Mouse (Mus musculus) neutrophil, adult 59 days (primary cell): ENCODE measurements around the gene Tmem248. TPM values are rescaled to one million over a fixed set of nuclear protein-coding genes. Genes with fewer than 3 reads are reported as not detected.

Experiments used
- total RNA-seq, 2 experiments: library from RNA; stranded (reverse); gene quantifications; 1 replicate in 1 of 2; 2 replicates in 1 of 2; pipeline ENCODE4 v1.2.4; 2023

The Tmem248 gene
- total RNA-seq: 10 to 100 TPM; 45.2 to 46.6 TPM

GRCm38 (mm10) chr5:130216781-130217180 is at the start of gene Tmem248:
Gene Tmem248, plus strand, starts transcription at chr5:130217081.

GRCm38 (mm10) chr5:130171423-130171954 is 45.4 kb upstream of the Tmem248 start, which contains the start of gene Rabgef1:
Gene Rabgef1, plus strand, starts transcription at chr5:130171798.

GRCm38 (mm10) chr5:130255017-130255720 is 38.3 kb downstream of the Tmem248 start, which contains the start of the genes Sbds and Tyw1:
Gene Sbds, minus strand, starts transcription at chr5:130255530.
Gene Tyw1, plus strand, starts transcription at chr5:130255619.

Other genes with a start within 250 kb of the Tmem248 start
- 10 to 100 TPM; 55.2 to 64.1 TPM for gene Gusb, start 214.0 kb upstream of the Tmem248 start, total RNA-seq
- gene Asl, start 187.8 kb upstream of the Tmem248 start, total RNA-seq: 10 to 100 TPM; 25.7 to 35.5 TPM
- 10 to 100 TPM; 16.5 to 19.8 TPM for gene Crcp, start 187.8 kb upstream of the Tmem248 start, total RNA-seq
- gene Tpst1, start 143.8 kb upstream of the Tmem248 start, total RNA-seq: 1 to 10 TPM; 2.9 to 3.2 TPM
- gene Kctd7, start 72.2 kb upstream of the Tmem248 start, total RNA-seq: 1 to 10 TPM; 3.7 to 6.5 TPM
- 10 to 100 TPM; 87.7 to 94.4 TPM for gene Rabgef1, start 45.3 kb upstream of the Tmem248 start, total RNA-seq
- gene Sbds, start 38.4 kb downstream of the Tmem248 start, total RNA-seq: 10 to 100 TPM; 37.3 to 44.0 TPM
- gene Tyw1, start 38.5 kb downstream of the Tmem248 start, total RNA-seq: 1 to 10 TPM; 9.5 to 9.7 TPM
- gene Caln1, start 152.4 kb downstream of the Tmem248 start, total RNA-seq: not detected
- not detected for gene A330070K13Rik, start 167.6 kb downstream of the Tmem248 start, total RNA-seq